Mouse (Mus musculus) frontal cortex, postnatal 10 days (tissue): Measurements from ENCODE around the gene Epb41l5.

Experiments used
- DNase-seq, 2 experiments: peaks; one replicate each; pipeline ENCODE4 v3.0.0; 2022; ENCODE audit warnings: low spot score in 2 of 2, mixed read lengths in 1 of 2

Epb41l5 gene

DNA sequence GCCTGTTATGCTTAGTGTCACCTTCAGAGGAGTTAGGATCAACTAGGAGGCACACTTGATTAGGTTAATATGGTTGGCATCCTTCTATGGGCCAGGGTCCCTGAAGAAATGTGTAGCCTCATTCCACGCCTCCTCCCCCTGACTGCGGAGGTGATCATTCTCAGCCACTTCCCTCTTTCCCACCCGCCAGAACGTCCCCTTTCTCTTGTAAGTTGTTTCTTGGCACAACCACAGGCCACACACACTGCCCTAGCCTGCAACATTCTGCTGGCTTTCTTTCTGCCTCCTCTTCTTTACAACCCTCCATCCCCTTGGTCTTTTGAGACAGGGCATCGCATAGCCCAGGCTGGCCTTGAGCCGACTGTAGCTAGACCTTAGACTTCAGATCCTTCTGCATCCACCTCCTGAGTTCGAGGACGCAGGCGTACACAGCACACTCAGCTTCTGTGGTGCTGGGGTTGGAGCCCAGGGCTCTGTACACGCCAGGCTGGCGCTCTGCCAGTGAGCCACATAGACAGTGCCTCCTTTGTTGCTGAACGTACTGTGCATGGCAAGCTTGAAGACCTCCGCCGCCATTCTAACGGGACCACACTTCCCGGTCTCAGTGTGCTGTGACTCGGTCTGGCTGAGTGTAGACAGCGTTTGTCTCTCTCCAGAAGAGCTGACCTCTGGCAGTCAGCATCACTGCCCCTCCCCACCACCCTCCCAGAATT is 115.6 kb downstream of the Epb41l5 start:
- no peak for DNase-seq

GRCm38 (mm10) chr1:119532165-119532564 is 116.6 kb downstream of the Epb41l5 start:
- no peak for DNase-seq

DNA sequence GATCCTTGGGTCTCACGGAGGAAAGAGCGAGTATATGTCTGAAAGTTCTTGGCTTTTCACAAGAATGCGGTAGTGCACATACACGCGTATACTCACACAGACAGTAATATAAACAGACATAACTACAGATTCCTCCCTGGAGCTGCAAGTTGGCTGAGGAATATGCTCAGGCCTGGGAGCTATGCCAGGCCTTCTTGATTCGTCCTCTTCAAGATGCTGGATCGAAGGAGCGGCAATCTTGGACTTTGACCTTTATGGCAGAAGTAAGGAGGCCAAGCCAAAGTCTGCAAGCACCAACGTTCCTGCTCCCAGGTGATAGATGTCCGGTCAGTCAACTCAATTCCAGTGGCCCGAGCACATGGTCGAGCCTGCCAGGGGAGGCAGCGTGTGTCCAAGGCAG is 117.9 kb downstream of the Epb41l5 start:
- DNase-seq: no peak

DNA sequence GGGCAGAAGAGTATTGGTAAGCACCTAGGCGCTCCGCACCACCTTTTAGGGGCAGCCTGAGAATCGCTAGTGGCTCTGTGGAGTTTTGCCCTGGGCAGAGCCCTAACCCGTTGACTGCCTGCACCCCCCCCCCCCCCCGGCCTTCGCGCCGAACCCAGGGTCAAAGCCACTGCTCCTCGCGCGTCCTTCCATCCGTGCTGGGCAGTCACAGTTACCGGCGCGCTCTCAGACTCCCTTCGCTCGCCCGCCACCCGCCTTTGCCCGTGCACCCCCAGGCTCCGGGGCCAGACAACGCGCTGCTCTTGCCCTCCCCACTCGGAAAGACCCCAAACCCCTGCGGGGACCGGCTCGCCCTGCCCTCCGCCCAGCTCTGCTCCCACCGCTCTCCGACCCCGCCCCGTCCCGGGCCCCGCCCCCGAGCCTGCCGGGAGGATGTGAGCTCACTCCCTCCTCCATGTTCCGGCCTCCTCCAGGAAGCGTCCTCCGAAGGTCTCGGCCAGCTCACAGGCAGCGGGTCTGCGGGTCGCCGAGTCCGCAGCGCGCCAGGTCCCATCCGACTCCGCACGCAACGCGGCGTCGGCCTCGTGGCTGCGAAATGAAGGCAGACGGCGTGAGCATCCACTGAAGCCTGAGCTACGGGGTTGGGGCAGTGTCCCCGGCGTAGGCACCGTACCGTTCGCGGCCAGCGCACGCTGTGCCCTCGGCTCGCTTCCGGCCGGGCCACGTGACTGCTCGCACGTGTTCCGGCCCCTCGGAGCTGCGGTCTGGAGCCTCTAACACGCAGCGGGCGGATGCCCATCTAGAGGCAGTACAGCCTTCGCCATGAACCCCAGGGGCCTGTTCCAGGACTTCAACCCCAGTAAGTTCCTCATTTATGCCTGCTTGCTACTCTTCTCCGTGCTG is 122.9 kb downstream of the Epb41l5 start, which contains the start of gene Tmem185b:
Gene Tmem185b, plus strand, starts transcription at position 472 of the 903 bp plus-strand sequence.
- DNase-seq: peak; percentile 85 to 89

DNA sequence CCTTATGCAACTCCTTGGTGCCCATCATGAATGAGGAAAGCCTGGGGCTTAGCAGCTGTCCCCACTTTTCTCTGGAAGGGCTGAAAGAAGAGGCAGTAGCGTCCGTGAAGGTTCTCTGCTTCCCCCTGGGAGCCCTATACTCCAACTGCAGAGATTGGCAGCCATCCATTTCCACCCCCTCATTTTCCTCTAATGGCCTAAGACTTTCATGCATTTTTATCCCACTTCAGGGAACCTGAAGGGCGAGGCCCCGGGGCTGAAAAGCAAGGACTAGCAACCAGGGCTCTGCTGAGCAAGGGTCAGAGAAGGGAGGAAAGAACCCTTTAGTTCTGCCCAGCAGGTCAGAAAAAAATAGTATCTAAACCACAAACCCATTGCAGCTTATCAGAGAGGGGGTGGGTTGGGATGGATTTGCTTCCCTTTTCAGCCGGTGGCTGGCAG is 123.8 kb downstream of the Epb41l5 start:
- no peak for DNase-seq

GRCm38 (mm10) chr1:119523826-119524225 is 125.0 kb downstream of the Epb41l5 start:
- no peak for DNase-seq

DNA sequence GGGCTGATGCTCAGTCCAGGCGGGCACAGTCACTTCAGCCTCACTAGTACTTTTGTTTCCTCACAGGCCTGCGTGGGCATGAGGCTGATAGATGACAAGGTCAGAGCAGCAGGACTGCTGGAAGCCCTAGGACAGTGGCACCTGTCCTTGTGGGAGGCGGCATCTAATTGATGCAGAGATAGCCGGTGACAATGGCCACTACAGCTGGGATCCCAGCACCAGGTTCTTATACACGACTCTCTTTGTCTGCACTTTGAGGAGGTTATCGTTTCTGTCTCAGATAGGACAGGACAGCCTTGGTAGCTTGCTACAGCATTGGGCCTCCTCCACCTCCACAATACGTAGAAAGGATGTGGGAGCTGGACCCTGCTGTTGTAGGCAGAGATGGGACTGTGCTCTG is 125.4 kb downstream of the Epb41l5 start:
- DNase-seq: no peak

- no peak for DNase-seq
Observed at GRCm38 (mm10) chr1:119522726-119523125, 126.1 kb downstream of the Epb41l5 start.

GRCm38 (mm10) chr1:119521681-119522080 is 127.1 kb downstream of the Epb41l5 start:
- no peak for DNase-seq

DNA sequence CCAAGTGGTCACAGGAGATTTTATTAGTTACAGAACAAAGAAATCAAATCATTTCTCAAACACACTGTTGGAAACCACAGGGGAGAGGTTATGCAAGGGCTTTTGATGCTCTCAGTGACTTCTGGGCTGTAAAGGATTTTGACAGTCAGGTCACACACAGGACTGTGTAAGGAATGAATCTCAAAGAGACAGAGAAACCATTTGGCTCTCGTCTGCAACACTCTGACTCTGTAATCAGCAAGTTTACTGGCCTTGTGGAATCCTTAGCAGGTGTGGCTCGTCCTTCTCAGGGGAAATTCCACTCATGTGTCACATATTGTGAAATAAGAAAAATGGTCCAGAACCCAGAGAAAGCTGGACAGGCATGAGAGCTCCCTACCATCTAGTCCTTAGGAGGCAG is 127.8 kb downstream of the Epb41l5 start:
- DNase-seq: no peak

DNA sequence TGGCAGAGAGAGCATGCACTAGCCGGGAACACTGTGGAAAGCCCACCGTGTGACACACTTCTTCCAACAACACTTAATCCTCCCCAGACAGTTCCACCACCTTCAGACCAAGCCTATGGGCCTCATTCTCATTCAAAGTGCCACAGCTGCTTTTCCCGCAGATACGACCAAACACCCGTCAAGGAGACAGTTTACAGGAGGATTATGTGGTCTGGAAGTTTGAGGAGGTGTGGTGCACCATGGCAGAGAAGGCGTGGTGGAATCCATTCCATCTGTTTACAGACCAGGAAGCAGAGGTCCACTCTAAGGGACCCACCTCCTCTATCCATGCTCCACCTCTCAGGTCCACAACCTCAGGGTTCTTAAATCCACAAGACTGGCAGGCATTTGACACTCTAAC is 129.5 kb downstream of the Epb41l5 start:
- no peak for DNase-seq

GRCm38 (mm10) chr1:119518786-119519185 is 130.0 kb downstream of the Epb41l5 start:
- no peak for DNase-seq

- no peak for DNase-seq
Observed at GRCm38 (mm10) chr1:119518060-119518459, 130.7 kb downstream of the Epb41l5 start.

- DNase-seq: no peak
Observed at GRCm38 (mm10) chr1:119510857-119511256, 137.9 kb downstream of the Epb41l5 start.

GRCm38 (mm10) chr1:119510409-119510808 is 138.4 kb downstream of the Epb41l5 start:
- no peak for DNase-seq

- no peak for DNase-seq
Observed at GRCm38 (mm10) chr1:119509474-119509873, 139.3 kb downstream of the Epb41l5 start.

GRCm38 (mm10) chr1:119508548-119508947 is 140.3 kb downstream of the Epb41l5 start:
- no peak for DNase-seq

DNA sequence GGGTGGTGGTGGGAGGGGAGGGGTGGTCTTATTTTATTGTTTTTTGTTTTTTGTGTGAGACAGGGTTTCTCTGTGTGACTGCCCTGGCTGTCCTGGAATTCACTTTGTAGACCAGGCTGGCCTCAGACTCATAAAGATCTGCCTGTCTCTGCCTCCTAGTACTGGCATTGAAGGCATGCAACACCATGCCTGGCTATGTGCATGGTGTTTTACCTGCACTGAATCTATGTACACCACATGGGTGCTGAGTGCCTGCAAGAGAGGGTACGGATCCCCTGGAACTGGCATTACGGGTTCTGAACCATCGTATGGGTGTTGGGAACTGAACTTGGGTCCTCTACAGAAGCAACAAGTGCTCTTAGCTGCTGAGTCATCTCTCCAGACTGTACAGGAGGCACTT is 142.8 kb downstream of the Epb41l5 start:
- DNase-seq: no peak

- peak; percentile 95 to 98 for DNase-seq
Observed at GRCm38 (mm10) chr1:119504260-119505062, 144.3 kb downstream of the Epb41l5 start, which contains the start of gene Ralb. TSS of gene Ralb (minus strand) at chr1:119504794.

GRCm38 (mm10) chr1:119503808-119504207 is 145.0 kb downstream of the Epb41l5 start:
- DNase-seq: no peak

DNA sequence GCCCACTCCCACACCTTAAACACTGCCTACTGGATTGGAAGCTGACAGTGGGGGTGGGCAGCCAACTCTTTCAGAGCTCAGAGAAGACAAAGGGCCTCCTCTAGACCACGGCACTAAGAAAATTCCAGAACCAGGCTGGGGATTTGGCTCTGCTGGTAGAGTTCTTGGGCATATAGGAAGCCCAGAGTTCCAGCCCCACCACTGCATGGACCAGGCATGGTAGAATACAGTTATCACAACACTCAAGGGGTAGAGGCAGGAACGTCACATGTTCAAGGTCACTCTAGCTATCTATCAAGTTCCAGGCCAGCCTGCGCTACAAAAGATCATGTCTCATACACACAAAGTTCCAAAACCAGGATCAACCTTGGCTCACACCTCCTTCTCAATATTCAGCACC is 145.6 kb downstream of the Epb41l5 start:
- no peak for DNase-seq

- no peak for DNase-seq
Observed at GRCm38 (mm10) chr1:119502729-119503128, 146.1 kb downstream of the Epb41l5 start.
